Mouse (Mus musculus) forebrain, embryonic 11.5 days (tissue): ENCODE measurements around the gene Palm3. TPM values are rescaled to one million over a fixed set of nuclear protein-coding genes. Genes with fewer than 3 reads are reported as not detected.

Experiments
- ATAC-seq: fragments of 200-750 bp; cut with Nextera tagmentation; replicated peaks from 2 replicates; pipeline ENCODE4 v1.8.0; 2017; ENCODE audit warnings: moderate TSS enrichment; ENCODE audit not compliant: low FRiP score
- DNase-seq: peaks from one replicate; pipeline ENCODE4 v3.0.0-alpha.2; 2017; ENCODE audit warnings: low spot score
- H3K27ac ChIP-seq: fragments of 300-500 bp; sonication (generic); 2 replicates; pipeline ENCODE4 v1.5.1; 2014; ENCODE audit warnings: low read depth, low read length
- H3K27me3 ChIP-seq: fragments of 300-500 bp; sonication (generic); 2 replicates; pipeline ENCODE4 v1.6.1; 2014; ENCODE audit warnings: mild to moderate bottlenecking, low read length, mixed read lengths; ENCODE audit not compliant: control insufficient read depth, insufficient read depth
- H3K36me3 ChIP-seq: fragments of 300-500 bp; sonication (generic); 2 replicates; pipeline ENCODE4 v1.6.1; 2014; ENCODE audit warnings: mild to moderate bottlenecking, low read length, moderate library complexity, mixed read lengths; ENCODE audit not compliant: control insufficient read depth, insufficient read depth
- H3K4me1 ChIP-seq: fragments of 300-500 bp; sonication (generic); replicated peaks from 2 replicates; pipeline ENCODE4 v1.6.1; 2014; ENCODE audit warnings: low read length, mixed read lengths; ENCODE audit not compliant: control insufficient read depth, insufficient read depth
- H3K4me2 ChIP-seq: fragments of 300-500 bp; sonication (generic); 2 replicates; pipeline ENCODE4 v1.6.1; 2014; ENCODE audit warnings: low read depth, mild to moderate bottlenecking, low read length, moderate library complexity, mixed read lengths; ENCODE audit not compliant: severe bottlenecking
- H3K4me3 ChIP-seq: fragments of 300-500 bp; sonication (generic); 2 replicates; pipeline ENCODE4 v1.5.1; 2014; ENCODE audit warnings: low read depth, low read length
- H3K9ac ChIP-seq: fragments of 300-500 bp; sonication (generic); 2 replicates; pipeline ENCODE4 v1.6.1; 2014; ENCODE audit warnings: low read length
- H3K9me3 ChIP-seq: fragments of 300-500 bp; sonication (generic); 2 replicates; pipeline ENCODE4 v1.6.1; 2016; ENCODE audit warnings: low read length, mixed read lengths; ENCODE audit not compliant: control insufficient read depth
- WGBS: fragments of 180-500 bp; shearing (Covaris S2); extraction: QIAGEN DNeasy Blood & Tissue Kit; methylation state at CpG from one replicate; pipeline ENCODE4 v1.1.7; 2014; 5-methylcytosine and 5-hydroxymethylcytosine counted together
- polyA plus RNA-seq: library from polyadenylated mRNA; unstranded; fragments of >200 nt; fragmentation: Nextera tagmentation; extraction: Ambion mirVana; gene quantifications from 2 replicates; pipeline ENCODE4 v1.2.1, GENCODE M21; 2014

Gene Palm3
- polyA plus RNA-seq, 1 experiment from 2014 or later, result 2.5 TPM

- H3K27ac ChIP-seq, result no peak overlapping the region
- no peaks in the 10 kb centered on the region for H3K36me3 ChIP-seq
- H3K27me3 ChIP-seq, result no peaks in the 10 kb centered on the region
- 36% methylated on average over 1 of the region's 1 CpGs for WGBS
- no peak overlapping the region for H3K9ac ChIP-seq
- H3K4me2 ChIP-seq, result no peak overlapping the region
- H3K4me3 ChIP-seq, result no peak overlapping the region
- no peak for ATAC-seq
- peaks cover 7% of the 10 kb centered on the region; the same call in 1 of the 2 replicates for H3K4me1 ChIP-seq
- no peaks in the 10 kb centered on the region for H3K9me3 ChIP-seq
- no peak for DNase-seq
Measured at GRCm38 (mm10) chr8:84069169-84069568, 47.9 kb downstream of the Palm3 start.

DNA sequence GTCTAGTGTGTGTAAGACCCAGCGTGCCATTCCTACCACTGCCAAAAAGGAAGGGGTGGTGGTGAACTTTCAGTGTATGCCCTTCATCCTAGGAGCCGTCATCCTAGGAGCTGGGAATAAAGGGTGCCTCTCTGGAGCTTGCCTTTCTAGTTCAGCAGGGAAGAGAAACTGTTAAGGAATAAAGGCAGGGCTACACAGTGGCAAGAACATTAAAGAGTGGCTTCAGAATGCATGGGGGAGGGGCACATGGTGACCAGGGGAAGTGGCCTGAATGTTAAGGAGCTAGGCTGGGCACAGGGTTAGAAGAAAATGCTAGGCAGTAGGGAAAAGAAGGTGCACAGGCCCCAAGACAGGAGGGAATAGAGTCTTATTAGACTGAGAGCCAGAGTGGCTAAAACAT lies 48.5 kb downstream of the Palm3 start:
- WGBS, result 73% methylated on average over 2 of the region's 2 CpGs
- H3K36me3 ChIP-seq, result no peaks in the 10 kb centered on the region
- H3K4me3 ChIP-seq, result no peak overlapping the region
- H3K9me3 ChIP-seq, result no peaks in the 10 kb centered on the region
- H3K4me2 ChIP-seq, result no peak overlapping the region
- DNase-seq (no peak), ATAC-seq (no peak)
- peaks cover 7% of the 10 kb centered on the region; the same call in 1 of the 2 replicates for H3K4me1 ChIP-seq
- no peak overlapping the region for H3K9ac ChIP-seq
- H3K27ac ChIP-seq, result no peak overlapping the region
- H3K27me3 ChIP-seq, result no peaks in the 10 kb centered on the region

- no peak overlapping the region for H3K27ac ChIP-seq
- no peak for ATAC-seq
Measured at GRCm38 (mm10) chr8:84070241-84070640, 49.0 kb downstream of the Palm3 start.

DNA sequence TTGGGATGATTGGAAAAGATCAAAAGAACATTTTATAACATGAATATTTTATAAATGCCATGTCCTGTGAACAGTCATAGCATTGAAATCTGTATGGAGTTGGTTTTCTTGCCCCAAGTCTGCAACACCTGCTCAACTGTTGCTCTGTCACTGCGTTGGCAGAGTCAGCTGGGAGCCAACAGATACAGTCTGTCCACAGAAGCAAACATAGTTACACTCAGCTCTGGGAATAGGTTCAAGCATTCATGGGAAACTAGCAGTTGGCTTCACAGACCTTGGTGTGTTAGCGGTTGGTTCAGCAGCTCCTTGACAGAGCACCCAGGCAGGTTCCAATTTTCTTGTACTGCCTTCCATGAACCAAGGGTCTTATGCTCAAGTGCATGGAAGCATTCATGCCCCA lies 49.4 kb downstream of the Palm3 start:
- Histone ChIP-seq H3K4me1 (peaks cover 7% of the 10 kb centered on the region; the same call in 1 of the 2 replicates), H3K36me3 (no peaks in the 10 kb centered on the region), H3K4me3 (no peak overlapping the region), H3K9me3 (no peaks in the 10 kb centered on the region), H3K27ac (no peak overlapping the region), H3K4me2 (no peak overlapping the region), H3K9ac (no peak overlapping the region), H3K27me3 (no peaks in the 10 kb centered on the region)
- WGBS, result 93% methylated on average over 2 of the region's 2 CpGs
- ATAC-seq, result no peak
- DNase-seq, result no peak

More at GRCm38 (mm10) chr8:84070241-84070640, 49.0 kb downstream of the Palm3 start:
- Histone ChIP-seq H3K4me3 (no peak overlapping the region), H3K36me3 (no peaks in the 10 kb centered on the region), H3K27me3 (no peaks in the 10 kb centered on the region), H3K9me3 (no peaks in the 10 kb centered on the region), H3K4me2 (no peak overlapping the region), H3K4me1 (peaks cover 7% of the 10 kb centered on the region; the same call in 1 of the 2 replicates), H3K9ac (no peak overlapping the region)
- WGBS, result 91% methylated on average over 5 of the region's 5 CpGs
- no peak for DNase-seq

DNA sequence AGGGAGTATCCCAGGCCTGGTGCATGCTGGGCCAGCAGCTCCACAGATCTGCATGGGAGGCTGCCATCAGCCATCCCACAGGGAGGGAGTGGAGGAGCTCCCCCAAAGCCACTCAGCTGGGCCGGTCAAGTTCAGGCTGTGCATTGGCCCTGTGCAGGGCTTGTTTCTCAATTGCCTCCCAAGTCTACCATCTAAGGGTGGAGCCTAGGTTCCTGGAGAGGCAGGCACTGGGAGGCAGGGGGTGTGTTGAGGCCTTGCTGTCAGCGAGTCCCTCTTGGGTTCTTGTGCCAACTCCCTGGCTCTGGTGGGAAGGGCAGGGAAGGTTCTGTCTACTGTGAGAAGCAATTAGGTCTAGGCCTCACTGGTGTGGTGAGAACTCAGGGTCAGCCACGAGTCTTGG lies 50.6 kb downstream of the Palm3 start:
- H3K4me3 ChIP-seq, result no peak overlapping the region
- H3K36me3 ChIP-seq, result no peaks in the 10 kb centered on the region
- no peaks in the 10 kb centered on the region for H3K9me3 ChIP-seq
- no peak overlapping the region for H3K4me2 ChIP-seq
- DNase-seq, result no peak
- H3K27ac ChIP-seq, result no peak overlapping the region
- no peak overlapping the region for H3K9ac ChIP-seq
- H3K27me3 ChIP-seq, result no peaks in the 10 kb centered on the region
- peaks cover 7% of the 10 kb centered on the region; the same call in 1 of the 2 replicates for H3K4me1 ChIP-seq
- ATAC-seq, result no peak
- 90% methylated on average over 3 of the region's 3 CpGs for WGBS

- Histone ChIP-seq H3K9me3 (no peaks in the 10 kb centered on the region), H3K4me3 (no peak overlapping the region), H3K36me3 (no peaks in the 10 kb centered on the region), H3K4me2 (no peak overlapping the region), H3K4me1 (peaks cover 7% of the 10 kb centered on the region; the same call in 1 of the 2 replicates), H3K27me3 (no peaks in the 10 kb centered on the region), H3K9ac (no peak overlapping the region), H3K27ac (no peak overlapping the region)
- no peak for ATAC-seq
- DNase-seq, result no peak
- 89% methylated on average over 10 of the region's 10 CpGs for WGBS
Measured at GRCm38 (mm10) chr8:84072321-84072720, 51.0 kb downstream of the Palm3 start.

DNA sequence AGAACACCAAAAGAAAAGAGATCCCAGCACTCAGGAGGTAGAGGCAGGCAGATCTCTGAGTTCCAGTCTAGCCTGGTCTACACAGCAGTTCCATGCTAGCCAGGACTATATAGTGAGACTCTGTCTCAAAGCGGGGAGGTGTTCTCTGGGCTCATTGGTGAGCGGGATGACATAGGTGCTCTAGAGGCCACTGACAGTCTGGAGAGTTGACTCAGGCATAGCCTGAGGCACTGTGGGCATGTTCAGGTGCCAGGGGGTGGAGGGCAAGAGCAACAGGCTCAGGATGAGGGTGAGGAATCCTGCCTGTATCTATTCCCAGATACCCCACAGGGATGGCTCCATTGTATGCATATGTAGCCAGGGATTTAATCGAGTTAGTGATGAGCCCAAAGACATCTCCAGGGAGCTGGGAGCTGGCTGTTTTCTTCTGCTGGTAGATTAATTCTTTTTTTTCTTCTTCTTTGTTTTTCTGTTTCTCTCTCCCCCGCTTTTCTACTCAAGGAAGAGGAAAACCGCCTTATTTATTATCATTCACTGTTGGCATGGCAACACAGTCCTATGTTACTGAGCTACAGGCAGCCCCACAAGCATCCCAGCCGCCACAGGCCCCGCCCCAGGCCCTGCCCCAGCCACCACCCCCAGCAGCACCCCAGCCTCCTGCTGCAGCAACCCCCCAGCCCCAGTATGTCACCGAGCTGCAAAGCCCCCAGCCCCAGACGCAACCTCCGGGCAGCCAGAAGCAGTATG lies 52.1 kb downstream of the Palm3 start:
- no peaks in the 10 kb centered on the region for H3K9me3 ChIP-seq
- 61% methylated on average over 10 of the region's 10 CpGs for WGBS
- H3K36me3 ChIP-seq, result no peaks in the 10 kb centered on the region
- no peak for ATAC-seq
- no peak overlapping the region for H3K27ac ChIP-seq
- H3K9ac ChIP-seq, result no peak overlapping the region
- no peak overlapping the region for H3K4me3 ChIP-seq
- DNase-seq, result no peak
- H3K4me1 ChIP-seq, result peaks cover 4% of the 10 kb centered on the region; the same call in 1 of the 2 replicates
- no peaks in the 10 kb centered on the region for H3K27me3 ChIP-seq
- H3K4me2 ChIP-seq, result no peak overlapping the region

- H3K9ac ChIP-seq, result no peak overlapping the region
- H3K4me1 ChIP-seq, result peaks cover 4% of the 10 kb centered on the region; the same call in 1 of the 2 replicates
- no peaks in the 10 kb centered on the region for H3K27me3 ChIP-seq
- 97% methylated on average over 1 of the region's 1 CpGs for WGBS
- no peaks in the 10 kb centered on the region for H3K9me3 ChIP-seq
- ATAC-seq (no peak), DNase-seq (no peak)
- H3K36me3 ChIP-seq, result no peaks in the 10 kb centered on the region
- no peak overlapping the region for H3K27ac ChIP-seq
- H3K4me2 ChIP-seq, result no peak overlapping the region
- no peak overlapping the region for H3K4me3 ChIP-seq
Measured at GRCm38 (mm10) chr8:84076412-84076811, 55.1 kb downstream of the Palm3 start.

GRCm38 (mm10) chr8:84076849-84077248 lies 55.6 kb downstream of the Palm3 start:
- DNase-seq (no peak), ATAC-seq (no peak)
- Histone ChIP-seq H3K4me2 (no peak overlapping the region), H3K4me3 (no peak overlapping the region), H3K9me3 (no peaks in the 10 kb centered on the region), H3K36me3 (no peaks in the 10 kb centered on the region), H3K4me1 (peaks cover 4% of the 10 kb centered on the region; the same call in 1 of the 2 replicates), H3K27ac (no peak overlapping the region), H3K27me3 (no peaks in the 10 kb centered on the region), H3K9ac (no peak overlapping the region)
- 75% methylated on average over 3 of the region's 3 CpGs for WGBS
